Mouse (Mus musculus) liver, postnatal 0 days (tissue): ENCODE measurements at regions not wholly inside any gene's neighbourhood (a gene's known extent, or its start where the extent isn't known, plus 50 kb on each side); places are given as distances from the start of the nearest gene placed in this dataset.

Source experiments
- CTCF ChIP-seq: sonication (generic); IDR thresholded peaks from 2 replicates; pipeline ENCODE4 v1.5.1; 2016; ENCODE audit warnings: antibody characterized with exemption, low read depth
- EP300 ChIP-seq: IDR thresholded peaks from 2 replicates; pipeline ENCODE4 v1.6.1; 2016; ENCODE audit warnings: antibody characterized with exemption, low read depth, mild to moderate bottlenecking

DNA sequence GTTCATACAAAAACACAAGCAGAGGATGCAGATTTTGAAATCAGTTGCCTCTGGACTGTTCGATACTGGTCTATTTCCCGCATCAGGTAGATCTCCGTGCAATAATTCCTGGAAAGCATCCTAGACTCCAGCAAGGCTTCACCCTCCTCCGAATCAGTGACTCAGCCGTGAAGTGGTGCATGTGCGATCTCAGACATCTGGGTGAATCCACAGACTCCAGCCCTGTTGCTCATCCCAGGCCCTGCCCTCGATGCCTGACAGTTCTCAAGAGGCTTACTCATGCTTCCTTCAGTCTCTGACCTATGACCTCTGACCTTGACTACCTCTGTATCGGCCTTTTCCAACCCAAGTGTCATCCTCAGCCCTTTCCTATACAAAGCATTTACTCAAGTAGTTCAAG lies 68.1 kb upstream of the Ankrd55 start:
- TF ChIP-seq CTCF (no peak), EP300 (no peak)
